Mouse (Mus musculus) intestine, embryonic 14.5 days (tissue): ENCODE measurements at regions not wholly inside any gene's neighbourhood (a gene's known extent, or its start where the extent isn't known, plus 50 kb on each side); places are given as distances from the start of the nearest gene placed in this dataset.

Experiments used
- ATAC-seq: fragments of 200-750 bp; cut with Nextera tagmentation; replicated peaks from 2 replicates; pipeline ENCODE4 v1.8.0; 2017; ENCODE audit warnings: low read depth, moderate number of reproducible peaks, moderate TSS enrichment, moderate library complexity; ENCODE audit not compliant: low FRiP score, low TSS enrichment
- DNase-seq: peaks from one replicate; pipeline ENCODE4 v3.0.0-alpha.2; 2018; ENCODE audit warnings: low spot score
- H3K27ac ChIP-seq: fragments of 300-500 bp; sonication (generic); 2 replicates; pipeline ENCODE4 v1.5.1; 2014; ENCODE audit warnings: low read depth, mild to moderate bottlenecking, control low read depth
- H3K27me3 ChIP-seq: fragments of 300-500 bp; sonication (generic); replicated peaks from 2 replicates; pipeline ENCODE4 v1.6.1; 2014; ENCODE audit warnings: low read length, control low read depth; ENCODE audit not compliant: control insufficient read depth, insufficient read depth
- H3K36me3 ChIP-seq: fragments of 300-500 bp; sonication (generic); 2 replicates; pipeline ENCODE4 v1.6.1; 2014; ENCODE audit warnings: low read length, control low read depth; ENCODE audit not compliant: control insufficient read depth, insufficient read depth
- H3K4me1 ChIP-seq: fragments of 300-500 bp; sonication (generic); replicated peaks from 2 replicates; pipeline ENCODE4 v1.6.1; 2014; ENCODE audit warnings: low read length, control low read depth, mixed read lengths; ENCODE audit not compliant: control insufficient read depth, insufficient read depth
- H3K4me2 ChIP-seq: fragments of 300-500 bp; sonication (generic); 2 replicates; pipeline ENCODE4 v1.6.1; 2014; ENCODE audit warnings: low read length
- H3K4me3 ChIP-seq: fragments of 300-500 bp; sonication (generic); 2 replicates; pipeline ENCODE4 v1.5.1; 2014; ENCODE audit warnings: low read depth, low read length, control low read depth, mixed read lengths
- H3K9ac ChIP-seq: fragments of 300-500 bp; sonication (generic); 2 replicates; pipeline ENCODE4 v1.6.1; 2014; ENCODE audit warnings: mild to moderate bottlenecking, low read length
- H3K9me3 ChIP-seq: fragments of 300-500 bp; sonication (generic); 2 replicates; pipeline ENCODE4 v1.6.1; 2016; ENCODE audit warnings: low read length, control low read depth; ENCODE audit not compliant: control insufficient read depth
- WGBS: fragments of 180-500 bp; shearing (Covaris S2); extraction: QIAGEN DNeasy Blood & Tissue Kit; methylation state at CpG from one replicate; pipeline ENCODE4 v1.1.7; 2014; 5-methylcytosine and 5-hydroxymethylcytosine counted together

GRCm38 (mm10) chr6:141197501-141197900 lies 51.6 kb upstream of the Pde3a start:
- 95% methylated on average over 4 of the region's 4 CpGs for WGBS
- DNase-seq (no peak), ATAC-seq (no peak)
- no peaks in the 10 kb centered on the region for H3K36me3 ChIP-seq
- no peaks in the 10 kb centered on the region for H3K27me3 ChIP-seq
- H3K4me3 ChIP-seq, result no peak overlapping the region
- no peak overlapping the region for H3K9ac ChIP-seq
- no peaks in the 10 kb centered on the region for H3K4me1 ChIP-seq
- H3K4me2 ChIP-seq, result no peak overlapping the region
- no peak overlapping the region for H3K27ac ChIP-seq
- H3K9me3 ChIP-seq, result no peaks in the 10 kb centered on the region
